Mouse (Mus musculus) lung, embryonic 14.5 days (tissue): ENCODE results near the gene Hps1. TPM values are rescaled to one million over a fixed set of nuclear protein-coding genes. Genes with fewer than 3 reads are reported as not detected.

ENCODE experiments used
- ATAC-seq: fragments of 200-750 bp; cut with Nextera tagmentation; 2 replicates; pipeline ENCODE4 v1.8.0; 2017; ENCODE audit warnings: mild to moderate bottlenecking, moderate TSS enrichment, moderate library complexity; ENCODE audit not compliant: insufficient read depth
- DNase-seq: peaks from one replicate; pipeline ENCODE4 v3.0.0-alpha.2; 2015
- H3K27ac ChIP-seq: fragments of 300-500 bp; sonication (generic); 2 replicates; pipeline ENCODE4 v1.5.1; 2014; ENCODE audit warnings: low read depth, mild to moderate bottlenecking, moderate library complexity
- H3K27me3 ChIP-seq: fragments of 300-500 bp; sonication (generic); 2 replicates; pipeline ENCODE4 v1.6.1; 2014; ENCODE audit warnings: low read length, control low read depth; ENCODE audit not compliant: insufficient read depth
- H3K36me3 ChIP-seq: fragments of 300-500 bp; sonication (generic); 2 replicates; pipeline ENCODE4 v1.6.1; 2014; ENCODE audit warnings: control low read depth; ENCODE audit not compliant: insufficient read depth
- H3K4me1 ChIP-seq: fragments of 300-500 bp; sonication (generic); 2 replicates; pipeline ENCODE4 v1.6.1; 2014; ENCODE audit warnings: antibody characterized with exemption, control low read depth; ENCODE audit not compliant: insufficient read depth
- H3K4me2 ChIP-seq: fragments of 300-500 bp; sonication (generic); 2 replicates; pipeline ENCODE4 v1.6.1; 2014; ENCODE audit warnings: mild to moderate bottlenecking
- H3K4me3 ChIP-seq: fragments of 300-500 bp; sonication (generic); 2 replicates; pipeline ENCODE4 v1.5.1; 2014; ENCODE audit warnings: low read depth, low read length
- H3K9ac ChIP-seq: fragments of 300-500 bp; sonication (generic); 2 replicates; pipeline ENCODE4 v1.6.1; 2014
- H3K9me3 ChIP-seq: fragments of 300-500 bp; sonication (generic); 2 replicates; pipeline ENCODE4 v1.6.1; 2016; ENCODE audit warnings: low read depth, low read length, control low read depth
- CTCF ChIP-seq: IDR thresholded peaks from 2 replicates; pipeline ENCODE4 v1.5.1; 2016; ENCODE audit warnings: antibody characterized with exemption, low read depth
- WGBS: fragments of 180-500 bp; shearing (Covaris S2); extraction: QIAGEN DNeasy Blood & Tissue Kit; methylation state at CpG from one replicate; pipeline ENCODE4 v1.1.7; 2014; 5-methylcytosine and 5-hydroxymethylcytosine counted together
- polyA plus RNA-seq: library from polyadenylated mRNA; unstranded; fragments of >200 nt; fragmentation: Nextera tagmentation; extraction: Ambion mirVana; gene quantifications from 2 replicates; pipeline ENCODE4 v1.2.1, GENCODE M21; 2014

The Hps1 gene
- polyA plus RNA-seq, 1 experiment from 2014 or later = 14.8 TPM

DNA sequence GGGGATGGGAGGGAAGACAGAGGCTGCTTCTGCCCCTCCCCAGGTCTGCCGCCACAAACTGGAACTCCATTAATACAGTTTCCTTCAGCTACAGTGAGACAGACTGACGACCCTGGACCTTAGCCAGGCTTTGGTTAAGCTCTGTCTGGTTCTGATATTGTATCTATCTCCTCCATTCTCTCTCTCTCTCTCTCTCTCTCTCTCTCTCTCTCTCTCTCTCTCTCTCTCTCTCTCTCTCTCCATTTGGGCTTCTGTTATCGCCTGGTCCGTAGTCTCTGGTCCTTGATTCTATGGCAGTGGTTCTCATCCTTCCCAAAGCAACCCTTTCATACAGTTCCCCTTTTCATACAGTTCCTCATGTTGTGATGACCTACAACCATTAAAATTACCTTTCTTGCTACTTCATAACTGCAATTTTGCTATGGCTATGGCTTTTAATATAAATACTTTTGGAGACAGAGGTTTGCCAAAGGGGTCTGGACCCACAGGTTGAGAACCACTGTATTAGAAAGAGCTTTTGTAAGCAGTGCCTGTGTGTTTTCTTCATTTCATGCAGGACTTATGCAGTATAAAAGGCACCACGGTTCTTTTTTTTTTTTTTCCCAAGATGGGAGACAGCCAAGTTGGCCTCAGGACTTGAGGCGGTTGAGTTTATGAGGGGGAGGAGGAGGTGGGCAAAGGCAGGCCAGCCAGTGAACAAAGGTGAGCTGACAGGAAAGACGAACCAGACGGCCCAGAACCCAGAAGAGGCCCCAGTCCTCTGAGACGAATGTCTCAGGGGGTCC, 34.5 kb downstream of the Hps1 start:
- ATAC-seq (no peak), DNase-seq (peak; percentile 29)
- no peak for TF ChIP-seq CTCF
- WGBS = 49% methylated on average over 9 of the region's 9 CpGs
- Histone ChIP-seq H3K36me3 (no peaks in the 10 kb centered on the region), H3K9me3 (no peaks in the 10 kb centered on the region), H3K27me3 (no peaks in the 10 kb centered on the region), H3K4me1 (peaks cover 8% of the 10 kb centered on the region; the same call in 1 of the 2 replicates), H3K9ac (no peak overlapping the region), H3K4me2 (no peak overlapping the region), H3K27ac (no peak overlapping the region), H3K4me3 (no peak overlapping the region)

DNA sequence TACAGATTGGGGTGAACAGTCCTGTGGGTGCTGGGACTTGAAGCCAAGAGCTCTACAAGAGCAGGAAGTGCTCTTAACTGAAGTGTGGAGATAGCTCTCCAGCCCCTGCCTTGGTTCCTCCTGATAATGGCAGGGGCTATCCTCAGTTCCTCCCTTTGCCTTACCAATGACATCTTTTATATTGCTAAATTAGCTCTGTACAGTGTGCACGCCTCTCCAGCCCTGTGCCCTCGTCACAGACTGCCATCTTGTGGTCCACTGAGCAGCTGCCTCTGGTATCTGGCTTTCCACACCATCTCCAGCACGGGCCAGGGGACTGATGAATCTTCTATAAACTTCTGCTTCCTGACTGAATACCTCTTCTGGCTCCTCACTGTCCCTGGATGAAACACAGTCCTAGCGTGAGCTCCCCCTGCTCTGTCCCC, 35.6 kb downstream of the Hps1 start:
- ATAC-seq (peak; percentile 76), DNase-seq (peak; percentile 84)
- H3K4me2 ChIP-seq = no peak overlapping the region
- 14% methylated on average over 4 of the region's 4 CpGs for WGBS
- H3K9ac ChIP-seq = no peak overlapping the region
- TF ChIP-seq CTCF = peak; percentile 84
- no peaks in the 10 kb centered on the region for H3K27me3 ChIP-seq
- 0 out of 2 replicates have a peak overlapping the region, but pooled peaks have one; percentile 8 for H3K27ac ChIP-seq
- H3K4me1 ChIP-seq = 0 out of 2 replicates have a peak, but pooled peaks cover 3% of the 10 kb centered on the region
- H3K4me3 ChIP-seq = no peak overlapping the region
- H3K9me3 ChIP-seq = no peaks in the 10 kb centered on the region
- no peaks in the 10 kb centered on the region for H3K36me3 ChIP-seq

DNA sequence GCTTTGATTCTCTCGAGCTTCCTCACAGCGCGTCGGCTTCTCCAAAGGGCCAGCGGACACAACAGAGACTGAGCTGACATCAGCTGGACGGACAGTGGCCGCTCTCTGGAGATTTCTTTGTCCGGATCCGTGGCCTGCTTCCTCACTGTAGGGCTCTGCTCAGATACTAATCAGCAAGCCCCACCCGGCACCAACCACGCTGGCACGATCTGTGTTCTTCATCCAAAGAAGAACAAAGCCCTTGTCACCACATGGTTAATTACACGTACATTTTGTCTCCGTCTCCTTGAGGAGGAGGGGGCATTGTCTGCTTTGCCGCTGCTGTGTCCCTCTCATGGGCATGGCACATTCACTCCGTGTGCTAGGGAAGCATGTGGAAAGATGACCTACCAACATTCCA, 36.5 kb downstream of the Hps1 start:
- Histone ChIP-seq H3K4me3 (no peak overlapping the region), H3K9ac (no peak overlapping the region), H3K27me3 (no peaks in the 10 kb centered on the region), H3K9me3 (no peaks in the 10 kb centered on the region), H3K4me2 (no peak overlapping the region), H3K36me3 (no peaks in the 10 kb centered on the region), H3K27ac (no peak overlapping the region), H3K4me1 (0 out of 2 replicates have a peak, but pooled peaks cover 3% of the 10 kb centered on the region)
- no peak for ATAC-seq
- 73% methylated on average over 16 of the region's 16 CpGs for WGBS
- no peak for TF ChIP-seq CTCF
- no peak for DNase-seq

DNA sequence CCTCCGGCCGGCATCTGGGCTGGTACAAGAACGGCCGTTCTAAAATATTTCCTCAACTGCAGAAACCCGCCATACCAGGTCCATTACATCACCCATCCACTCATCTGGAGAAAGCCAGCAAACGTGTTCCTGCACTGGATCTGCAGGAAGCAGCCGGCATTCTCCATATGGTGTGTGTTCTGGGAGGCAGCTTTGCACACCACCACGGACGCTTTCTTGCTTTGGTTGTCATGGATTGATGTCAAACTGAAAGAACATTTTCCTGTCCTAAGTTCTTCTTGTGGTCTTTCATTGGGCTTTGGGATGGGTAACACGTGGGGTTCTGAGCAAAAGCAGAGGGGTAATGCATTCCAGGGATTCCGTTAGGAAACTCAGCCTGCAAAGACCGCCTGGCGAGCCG, 37.9 kb downstream of the Hps1 start:
- peak; percentile 55 for DNase-seq
- Histone ChIP-seq H3K4me1 (0 out of 2 replicates have a peak, but pooled peaks cover 3% of the 10 kb centered on the region), H3K9ac (no peak overlapping the region), H3K4me3 (no peak overlapping the region), H3K4me2 (no peak overlapping the region), H3K27ac (no peak overlapping the region), H3K36me3 (no peaks in the 10 kb centered on the region), H3K27me3 (no peaks in the 10 kb centered on the region), H3K9me3 (no peaks in the 10 kb centered on the region)
- WGBS = 35% methylated on average over 14 of the region's 14 CpGs
- TF ChIP-seq CTCF = no peak
- no peak; the same call in 1 of the 2 replicates for ATAC-seq

DNA sequence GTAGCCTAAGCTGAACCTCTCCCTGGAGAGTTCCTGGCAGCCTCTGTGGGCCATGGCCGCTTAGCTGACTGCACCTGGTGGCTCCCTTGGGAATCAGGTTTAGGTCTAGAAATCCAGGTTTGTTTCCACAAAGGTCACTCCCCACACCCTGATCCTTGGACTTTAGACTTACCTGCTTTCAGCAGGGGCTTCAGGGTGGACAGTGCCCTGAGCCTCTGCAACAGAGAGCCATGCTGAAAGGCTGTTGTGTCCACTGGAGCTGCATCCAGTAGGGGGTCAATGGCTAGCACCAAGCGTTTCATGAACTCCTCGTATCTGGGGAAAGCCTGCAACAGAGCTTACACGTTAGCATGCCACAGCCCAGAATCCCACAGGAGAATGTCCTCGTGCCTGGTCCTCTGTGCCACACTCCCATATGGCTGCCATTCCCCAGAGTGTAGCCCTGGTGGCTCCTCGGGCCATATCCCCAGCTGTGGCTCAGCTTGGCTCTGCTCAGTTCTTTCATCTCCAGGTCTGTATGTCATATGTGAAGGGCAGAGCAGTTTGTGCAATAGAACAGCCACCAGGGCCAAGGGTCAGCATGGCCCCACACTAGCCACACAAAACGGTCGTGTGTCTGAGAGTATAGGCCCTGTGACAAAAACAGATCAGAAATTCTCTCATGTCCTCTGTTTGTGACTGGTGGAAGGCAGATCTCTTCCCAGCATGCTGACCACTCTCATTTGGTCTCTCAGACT, 39.4 kb downstream of the Hps1 start:
- H3K9ac ChIP-seq = no peak overlapping the region
- H3K27me3 ChIP-seq = no peaks in the 10 kb centered on the region
- no peaks in the 10 kb centered on the region for H3K9me3 ChIP-seq
- H3K36me3 ChIP-seq = no peaks in the 10 kb centered on the region
- TF ChIP-seq CTCF = no peak
- 0 out of 2 replicates have a peak, but pooled peaks cover 3% of the 10 kb centered on the region for H3K4me1 ChIP-seq
- H3K4me2 ChIP-seq = no peak overlapping the region
- DNase-seq (no peak), ATAC-seq (no peak)
- 79% methylated on average over 8 of the region's 8 CpGs for WGBS
- no peak overlapping the region for H3K4me3 ChIP-seq
- H3K27ac ChIP-seq = no peak overlapping the region

DNA sequence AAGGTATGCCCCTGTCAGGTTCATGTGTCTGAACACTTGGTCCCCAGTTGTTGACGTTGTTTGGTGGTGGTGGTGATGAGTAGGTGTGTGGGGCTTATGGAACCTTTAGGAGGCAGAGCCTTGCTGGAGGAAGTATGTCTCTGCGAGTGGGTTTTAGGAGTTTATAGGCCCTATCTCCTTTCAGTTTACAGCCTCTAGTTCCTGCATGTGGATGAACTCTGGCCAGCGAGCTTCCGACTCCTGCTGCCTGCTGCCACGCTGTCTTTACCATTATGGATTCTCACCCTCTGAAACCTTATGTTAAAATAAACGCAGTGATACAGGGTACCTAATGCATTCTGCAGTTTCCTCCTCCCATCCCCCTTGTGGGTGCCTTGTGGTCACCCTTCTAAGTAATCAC, 40.0 kb downstream of the Hps1 start:
- no peak overlapping the region for H3K4me3 ChIP-seq
- no peak overlapping the region for H3K9ac ChIP-seq
- no peak for ATAC-seq
- whole genome bisulfite sequencing = 76% methylated on average over 6 of the region's 6 CpGs
- no peak for DNase-seq
- no peaks in the 10 kb centered on the region for H3K27me3 ChIP-seq
- H3K4me1 ChIP-seq = 0 out of 2 replicates have a peak, but pooled peaks cover 3% of the 10 kb centered on the region
- no peaks in the 10 kb centered on the region for H3K9me3 ChIP-seq
- TF ChIP-seq CTCF = no peak
- no peak overlapping the region for H3K27ac ChIP-seq
- no peak overlapping the region for H3K4me2 ChIP-seq
- H3K36me3 ChIP-seq = no peaks in the 10 kb centered on the region

DNA sequence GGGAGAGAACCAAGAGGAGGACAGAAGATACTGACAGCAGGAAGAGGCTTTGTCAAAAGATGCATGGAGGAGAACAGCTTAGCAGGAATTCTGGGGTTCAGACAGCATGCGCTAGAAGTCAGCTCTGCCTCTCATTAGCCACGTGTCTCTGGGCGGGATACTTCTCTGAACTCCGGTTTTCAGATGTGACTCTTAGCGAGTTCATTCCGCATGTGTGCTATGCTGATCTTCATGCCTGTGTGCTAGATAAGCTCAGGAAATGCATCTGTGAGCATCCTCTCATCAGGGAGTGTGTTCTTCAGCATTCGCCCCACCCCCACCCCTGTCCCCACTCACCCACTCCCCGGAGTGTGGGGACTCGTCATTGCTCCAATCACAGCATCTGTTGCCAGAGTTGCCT, 42.0 kb downstream of the Hps1 start:
- DNase-seq (no peak), ATAC-seq (no peak)
- no peak overlapping the region for H3K27ac ChIP-seq
- H3K36me3 ChIP-seq = no peaks in the 10 kb centered on the region
- TF ChIP-seq CTCF = no peak
- 50% methylated on average over 9 of the region's 9 CpGs for WGBS
- no peak overlapping the region for H3K9ac ChIP-seq
- no peak overlapping the region for H3K4me2 ChIP-seq
- 0 out of 2 replicates have a peak, but pooled peaks cover 3% of the 10 kb centered on the region for H3K4me1 ChIP-seq
- H3K4me3 ChIP-seq = no peak overlapping the region
- H3K27me3 ChIP-seq = no peaks in the 10 kb centered on the region
- H3K9me3 ChIP-seq = no peaks in the 10 kb centered on the region
